Mouse (Mus musculus) urinary bladder, postnatal 36 days (tissue): ENCODE results near the gene Rgs12.

Experiments
- DNase-seq, 2 experiments: peaks; one replicate each; pipeline ENCODE4 v3.0.0; 2022; ENCODE audit warnings: low spot score in 2 of 2, mixed read lengths in 1 of 2

Gene Rgs12

GRCm38 (mm10) chr5:34931516-34932457, 17.5 kb upstream of the Rgs12 start:
- DNase-seq, result no peak

- no peak for DNase-seq
Measured at GRCm38 (mm10) chr5:34932458-34932806, 16.8 kb upstream of the Rgs12 start.

- DNase-seq, result no peak
Measured at GRCm38 (mm10) chr5:34933461-34933860, 15.8 kb upstream of the Rgs12 start.

- DNase-seq, result no peak
Measured at GRCm38 (mm10) chr5:34941710-34942470, 7.4 kb upstream of the Rgs12 start.

GRCm38 (mm10) chr5:34943428-34943827, 5.8 kb upstream of the Rgs12 start:
- no peak for DNase-seq

- DNase-seq, result no peak
Measured at GRCm38 (mm10) chr5:34949769-34950211, 545 bp downstream of the Rgs12 start.

- peak; percentile 9 to 16 for DNase-seq
Measured at GRCm38 (mm10) chr5:34950486-34951160, 1.4 kb downstream of the Rgs12 start.

GRCm38 (mm10) chr5:34951161-34951834, 2.1 kb downstream of the Rgs12 start:
- DNase-seq, result peak in 1 of 2 experiments; percentile 55

- no peak for DNase-seq
Measured at GRCm38 (mm10) chr5:34954508-34954907, 5.3 kb downstream of the Rgs12 start.

GRCm38 (mm10) chr5:34955630-34956029, 6.4 kb downstream of the Rgs12 start:
- no peak for DNase-seq

- no peak for DNase-seq
Measured at GRCm38 (mm10) chr5:34956151-34956550, 6.9 kb downstream of the Rgs12 start.

GRCm38 (mm10) chr5:34957015-34957414, 7.8 kb downstream of the Rgs12 start:
- DNase-seq, result no peak

- no peak for DNase-seq
Measured at GRCm38 (mm10) chr5:34960021-34960420, 10.8 kb downstream of the Rgs12 start.

- DNase-seq, result no peak
Measured at GRCm38 (mm10) chr5:34965531-34965930, 16.3 kb downstream of the Rgs12 start.

- DNase-seq, result no peak
Measured at GRCm38 (mm10) chr5:34968386-34968785, 19.1 kb downstream of the Rgs12 start.

GRCm38 (mm10) chr5:34972471-34972870, 23.2 kb downstream of the Rgs12 start:
- no peak for DNase-seq

- peak in 1 of 2 experiments; percentile 19 for DNase-seq
Measured at GRCm38 (mm10) chr5:34973560-34974317, 24.5 kb downstream of the Rgs12 start.

GRCm38 (mm10) chr5:34974773-34975443, 25.7 kb downstream of the Rgs12 start:
- no peak for DNase-seq

GRCm38 (mm10) chr5:34976540-34977292, 27.5 kb downstream of the Rgs12 start:
- DNase-seq, result peak in 1 of 2 experiments; percentile 35
